ENCODE assay signal across 14 mouse cellular contexts in genomic region chr8:120980948-120981347, GRCm38 (mm10).
A peak's percentile ranks its signal among the peaks of the same experiment; 100 is the strongest.
DNase-seq lines count a peak whose midpoint lies in the region; ATAC-seq lines count a peak whose summit lies in the region.
"Had no signal": no experiment of that assay in that cellular context is flagged by ENCODE, and none has a peak within 500 bp of the region (broad histone marks: within the 10 kb centered on the region; RNA-seq: fewer than 3 reads in every experiment).

No protein-coding gene starts in this region.

- H3K4me1 ChIP-seq in heart, embryonic 13.5 days = peaks cover 36% of the 10 kb centered on the region
- no peaks in the 10 kb centered on the region for H3K4me1 ChIP-seq in midbrain, embryonic 11.5 days (ENCODE audit: control insufficient read depth, insufficient read depth, low read length)
- H3K4me1 ChIP-seq in midbrain, embryonic 14.5 days (ENCODE audit: control insufficient read depth, insufficient read depth, low read length) = no peaks in the 10 kb centered on the region
- peaks cover 11% of the 10 kb centered on the region for H3K4me1 ChIP-seq in limb, embryonic 12.5 days (replicated peaks)

- H3K9ac ChIP-seq in heart, embryonic 13.5 days = no peak overlapping the region
- H3K9ac ChIP-seq in midbrain, embryonic 11.5 days (ENCODE audit: low read length) = no peak overlapping the region
- no peak overlapping the region for H3K9ac ChIP-seq in midbrain, embryonic 14.5 days (replicated peaks; ENCODE audit: low read length)
- peak overlapping the region; percentile 27 for H3K9ac ChIP-seq in limb, embryonic 12.5 days (replicated peaks)

- peak overlapping the region; percentile 3 for H3K4me2 ChIP-seq in heart, embryonic 13.5 days
- H3K4me2 ChIP-seq in midbrain, embryonic 11.5 days = no peak overlapping the region
- H3K4me2 ChIP-seq in midbrain, embryonic 14.5 days (ENCODE audit: low read length) = no peak overlapping the region
- peak overlapping the region; percentile 51 for H3K4me2 ChIP-seq in limb, embryonic 12.5 days

- no peak for DNase-seq in heart, postnatal 4 days
- peak; percentile 59 for DNase-seq in midbrain, embryonic 11.5 days (ENCODE audit: low spot score, missing footprints)
- DNase-seq in midbrain, embryonic 14.5 days = no peak
- peak; percentile 30 for DNase-seq in yolk sac, embryonic 10.5 days (ENCODE audit: low spot score)
- DNase-seq in gastrocnemius, postnatal 10 days = no peak
- no peak for DNase-seq in embryo, embryonic 10.5 days (ENCODE audit: low spot score)
- DNase-seq: adrenal gland, adult 2 months; cerebellum, adult 11 months; cerebellum, postnatal 14 days; gastrocnemius, postnatal 14 days; kidney, postnatal 14 days had no signal

- no peak overlapping the region for H3K4me3 ChIP-seq in heart, embryonic 13.5 days
- H3K4me3 ChIP-seq in midbrain, embryonic 11.5 days (ENCODE audit: low read depth, low read length) = no peak overlapping the region
- no peak overlapping the region for H3K4me3 ChIP-seq in midbrain, embryonic 14.5 days (replicated peaks; ENCODE audit: low read depth, low read length)
- H3K4me3 ChIP-seq in limb, embryonic 12.5 days (replicated peaks) = peak overlapping the region; percentile 20; the same call in 1 of the 2 replicates

- ATAC-seq in heart, embryonic 13.5 days (ENCODE audit: extremely low read depth, insufficient number of reproducible peaks, low FRiP score, low TSS enrichment) = no peak
- no peak for ATAC-seq in midbrain, embryonic 11.5 days (ENCODE audit: low FRiP score)
- no peak for ATAC-seq in midbrain, embryonic 14.5 days (ENCODE audit: low FRiP score, low TSS enrichment)
- no peak for ATAC-seq in limb, embryonic 12.5 days (ENCODE audit: insufficient number of reproducible peaks, insufficient read depth, low FRiP score, low TSS enrichment, low read depth)
- ATAC-seq: midbrain, embryonic 16.5 days had no signal

- 37% methylated on average over 13 of the region's 13 CpGs for WGBS in heart, embryonic 13.5 days
- WGBS in midbrain, embryonic 11.5 days = 63% methylated on average over 13 of the region's 13 CpGs
- 56% methylated on average over 13 of the region's 13 CpGs for WGBS in midbrain, embryonic 14.5 days
- WGBS in limb, embryonic 12.5 days = 11% methylated on average over 13 of the region's 13 CpGs

- peaks cover 64% of the 10 kb centered on the region for H3K27me3 ChIP-seq in heart, embryonic 13.5 days (replicated peaks)
- no peaks in the 10 kb centered on the region for H3K27me3 ChIP-seq in midbrain, embryonic 11.5 days (ENCODE audit: control insufficient read depth, insufficient read depth, low read length)
- no peaks in the 10 kb centered on the region for H3K27me3 ChIP-seq in midbrain, embryonic 14.5 days (ENCODE audit: control insufficient read depth, insufficient read depth, low read length)
- H3K27me3 ChIP-seq in limb, embryonic 12.5 days = peaks cover 49% of the 10 kb centered on the region

- H3K27ac ChIP-seq in heart, embryonic 13.5 days (replicated peaks) = no peak overlapping the region
- no peak overlapping the region for H3K27ac ChIP-seq in midbrain, embryonic 11.5 days (ENCODE audit: low read depth, low read length)
- H3K27ac ChIP-seq in midbrain, embryonic 14.5 days (replicated peaks; ENCODE audit: low read depth, low read length) = no peak overlapping the region
- H3K27ac ChIP-seq in limb, embryonic 12.5 days = no peak overlapping the region

- no peaks in the 10 kb centered on the region for H3K36me3 ChIP-seq in heart, embryonic 13.5 days
- no peaks in the 10 kb centered on the region for H3K36me3 ChIP-seq in midbrain, embryonic 11.5 days (ENCODE audit: control insufficient read depth, insufficient read depth, low read length)
- no peaks in the 10 kb centered on the region for H3K36me3 ChIP-seq in midbrain, embryonic 14.5 days (ENCODE audit: control insufficient read depth, insufficient read depth, low read length)
- no peaks in the 10 kb centered on the region for H3K36me3 ChIP-seq in limb, embryonic 12.5 days

- H3K9me3 ChIP-seq in heart, embryonic 13.5 days = no peaks in the 10 kb centered on the region
- no peaks in the 10 kb centered on the region for H3K9me3 ChIP-seq in midbrain, embryonic 11.5 days (ENCODE audit: control insufficient read depth, low read length)
- H3K9me3 ChIP-seq in midbrain, embryonic 14.5 days (ENCODE audit: control insufficient read depth, low read length) = no peaks in the 10 kb centered on the region
- no peaks in the 10 kb centered on the region for H3K9me3 ChIP-seq in limb, embryonic 12.5 days

Comparison
In these comparisons a context has a peak if more than half of its experiments do, and no peak if none do; other contexts are left out.
1. DNase-seq: peak in midbrain, embryonic 11.5 days (single experiment) and yolk sac, embryonic 10.5 days (single experiment); none in heart, postnatal 4 days (single experiment), midbrain, embryonic 14.5 days (single experiment), gastrocnemius, postnatal 10 days (single experiment) and embryo, embryonic 10.5 days (single experiment).
2. H3K4me2 ChIP-seq: peak in heart, embryonic 13.5 days (single experiment) and limb, embryonic 12.5 days (single experiment); none in midbrain, embryonic 11.5 days (single experiment) and midbrain, embryonic 14.5 days (single experiment).